Comparison of ENCODE assay signal across 9 mouse cellular contexts in the genomic region with DNA sequence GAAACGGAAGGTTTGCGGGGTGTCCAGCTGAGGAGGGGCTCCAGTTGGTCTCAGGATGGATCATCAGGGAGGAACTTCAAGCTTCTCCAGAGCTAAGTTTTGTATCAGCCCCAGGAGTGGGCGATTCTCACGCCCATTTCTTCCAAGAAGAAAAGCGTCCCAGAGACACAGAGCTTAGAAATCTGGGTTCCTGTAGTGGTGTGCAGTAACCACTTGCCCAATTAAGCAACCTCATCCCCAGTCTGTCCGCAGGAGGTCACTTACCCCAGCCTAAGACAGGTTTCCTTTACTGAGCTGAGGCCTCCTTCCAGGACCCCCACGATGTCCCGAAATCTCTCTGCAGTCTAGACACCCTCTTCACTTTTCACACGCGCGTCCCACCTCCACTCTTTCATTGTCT. TPM values are rescaled to one million over a fixed set of nuclear protein-coding genes. Genes with fewer than 3 reads are reported as not detected.
DNase-seq lines count a peak whose midpoint lies in the region; ATAC-seq lines count a peak whose summit lies in the region.
"Had no signal": no experiment of that assay in that cellular context is flagged by ENCODE, and none has a peak within 500 bp of the region (broad histone marks: within the 10 kb centered on the region; RNA-seq: fewer than 3 reads in every experiment).

No protein-coding gene starts in this region.

- peak overlapping the region; percentile 62 for H3K4me3 ChIP-seq in liver, embryonic 13.5 days (replicated peaks)

- peak overlapping the region; percentile 65 for H3K9ac ChIP-seq in liver, embryonic 13.5 days

- no peaks in the 10 kb centered on the region for H3K27me3 ChIP-seq in liver, embryonic 13.5 days

- peak; percentile 20; the same call in 1 of the 2 replicates for ATAC-seq in frontal cortex, adult (ENCODE audit: low TSS enrichment)
- peak; percentile 13 for ATAC-seq in liver, embryonic 13.5 days (ENCODE audit: low read depth)

- H3K27ac ChIP-seq in liver, embryonic 13.5 days: peak overlapping the region; percentile 59

- DNase-seq in frontal cortex, postnatal 36 days (ENCODE audit: low spot score in 2 of 2): no peak
- peak; percentile 31 for DNase-seq in thymus, postnatal 4 days
- no peak for DNase-seq in thymus, postnatal 36 days
- no peak for DNase-seq in liver, embryonic 13.5 days
- DNase-seq in urinary bladder, adult 18-20 months (ENCODE audit: low spot score in 2 of 2): no peak
- no peak for DNase-seq in urinary bladder, postnatal 4 days (ENCODE audit: low spot score in 2 of 2)
- DNase-seq in gastrocnemius, adult 18-20 months (ENCODE audit: low spot score): no peak

- H3K4me1 ChIP-seq in liver, embryonic 13.5 days (replicated peaks): peaks cover 30% of the 10 kb centered on the region

- WGBS in liver, embryonic 13.5 days (ENCODE audit: insufficient replicate concordance): 10% methylated on average over 11 of the region's 11 CpGs

- H3K9me3 ChIP-seq in liver, embryonic 13.5 days (replicated peaks): no peaks in the 10 kb centered on the region

- peak overlapping the region; percentile 84 for H3K4me2 ChIP-seq in liver, embryonic 13.5 days

- peaks cover 4% of the 10 kb centered on the region; the same call in 1 of the 2 replicates for H3K36me3 ChIP-seq in liver, embryonic 13.5 days

RNA-seq across cellular contexts. Expression of gene Isoc2a, which starts 0.3 kb away (rescaled TPM):
- polyA plus RNA-seq in liver, embryonic 13.5 days (2015; fragmentation: Nextera tagmentation; extraction: Ambion mirVana): 0.45 and 0.52 TPM in 2 replicates
- total RNA-seq in gastrocnemius, adult 18-20 months (2021): 10 to 100 TPM; 26.9 to 32.6 TPM

RNA-seq across cellular contexts. Expression of gene Isoc2b, which starts 7.2 kb away (rescaled TPM):
- 3.1 and 3.8 TPM in 2 replicates for polyA plus RNA-seq in liver, embryonic 13.5 days (2015; fragmentation: Nextera tagmentation; extraction: Ambion mirVana)
- total RNA-seq in gastrocnemius, adult 18-20 months (2021): 1 to 10 TPM; 6.0 to 8.2 TPM

RNA-seq across cellular contexts. Expression of gene Gm36210, which starts 29.1 kb away (rescaled TPM):
- 0.07 TPM in 1 of 2 replicates, not detected in the other for polyA plus RNA-seq in liver, embryonic 13.5 days (2015; fragmentation: Nextera tagmentation; extraction: Ambion mirVana)
- total RNA-seq in gastrocnemius, adult 18-20 months (2021): under 1 TPM; 0.18 to 0.64 TPM
- total RNA-seq: hematopoietic stem cell, adult 5-6 weeks had no signal

RNA-seq across cellular contexts. Expression of gene Shisa7, which starts 32.7 kb away (rescaled TPM):
- polyA plus RNA-seq in liver, embryonic 13.5 days (2015; fragmentation: Nextera tagmentation; extraction: Ambion mirVana): not detected in 2 replicates
- total RNA-seq in gastrocnemius, adult 18-20 months (2021): not detected

RNA-seq across cellular contexts. Expression of gene Zfp628, which starts 37.8 kb away (rescaled TPM):
- 1.4 and 1.6 TPM in 2 replicates for polyA plus RNA-seq in liver, embryonic 13.5 days (2015; fragmentation: Nextera tagmentation; extraction: Ambion mirVana)
- 1 to 10 TPM; 8.7 to 8.9 TPM for total RNA-seq in gastrocnemius, adult 18-20 months (2021)
